Mouse (Mus musculus) spleen, adult 2 months (tissue): ENCODE data around the gene Jmy.

Experiments used
- CTCF ChIP-seq: fragments of 200-500 bp; IDR thresholded peaks from 2 replicates; pipeline ENCODE4 v1.5.1; 2011; ENCODE audit warnings: mild to moderate bottlenecking, inconsistent platforms; ENCODE audit not compliant: insufficient read depth, insufficient read length, insufficient replicate concordance; ENCODE audit errors: extremely low read depth
- POLR2A ChIP-seq: fragments of 200-500 bp; IDR thresholded peaks from 2 replicates; pipeline ENCODE4 v1.6.1; 2011; ENCODE audit warnings: low read depth, low read length, inconsistent platforms

GRCm38 (mm10) chr13:93501724-93502123 is 2.1 kb upstream of the Jmy start:
- no peak for TF ChIP-seq POLR2A
- TF ChIP-seq CTCF = no peak
